Mouse (Mus musculus): Measurements from ENCODE around the gene St7.

DNA sequence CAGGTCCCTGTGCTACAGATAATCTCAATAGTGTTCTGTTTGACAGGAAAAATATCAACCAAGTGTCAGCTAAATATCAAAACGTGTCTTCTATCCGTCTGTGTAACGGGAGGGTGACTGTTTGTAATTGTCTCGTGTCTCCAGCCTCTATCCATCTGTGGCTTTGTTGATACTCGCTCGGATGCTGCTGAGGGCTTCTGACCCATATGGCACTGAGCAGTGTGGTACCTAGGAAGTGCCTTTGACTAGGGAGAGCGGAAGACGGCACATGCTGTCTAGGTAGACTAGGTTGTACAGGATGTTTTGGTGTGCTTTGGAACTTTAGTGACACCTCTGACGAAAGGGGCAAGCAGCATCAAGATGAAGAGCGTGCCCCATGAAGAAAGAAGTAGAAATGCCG lies 235.0 kb downstream of the St7 start:
- no peak for TF ChIP-seq TCF12 (IDR thresholded peaks at IDR 0.05; ENCODE audit: insufficient read depth, poor library complexity, severe bottlenecking)
- no peak for TF ChIP-seq POLR2AphosphoS2 (IDR thresholded peaks at IDR 0.05; ENCODE audit: insufficient read length, low read depth)
